Mouse (Mus musculus) midbrain, embryonic 16.5 days (tissue): Measurements from ENCODE around the gene Tnni1. TPM values are rescaled to one million over a fixed set of nuclear protein-coding genes. Genes with fewer than 3 reads are reported as not detected.

ENCODE experiments used
- ATAC-seq: fragments of 200-750 bp; cut with Nextera tagmentation; 2 replicates; pipeline ENCODE4 v1.8.0; 2017; ENCODE audit warnings: moderate TSS enrichment
- H3K27ac ChIP-seq: fragments of 300-500 bp; sonication (generic); 2 replicates; pipeline ENCODE4 v1.5.1; 2014; ENCODE audit warnings: mild to moderate bottlenecking, low read length, mixed read lengths
- H3K27me3 ChIP-seq: fragments of 300-500 bp; sonication (generic); 2 replicates; pipeline ENCODE4 v1.6.1; 2014; ENCODE audit warnings: low read depth, low read length, mixed read lengths; ENCODE audit not compliant: control insufficient read depth, insufficient read depth
- H3K36me3 ChIP-seq: fragments of 300-500 bp; sonication (generic); 2 replicates; pipeline ENCODE4 v1.6.1; 2014; ENCODE audit warnings: mild to moderate bottlenecking, low read length, moderate library complexity, mixed read lengths; ENCODE audit not compliant: control insufficient read depth, insufficient read depth
- H3K4me1 ChIP-seq: fragments of 300-500 bp; sonication (generic); 2 replicates; pipeline ENCODE4 v1.6.1; 2014; ENCODE audit warnings: mild to moderate bottlenecking, low read length, mixed read lengths; ENCODE audit not compliant: control insufficient read depth, insufficient read depth
- H3K4me2 ChIP-seq: fragments of 300-500 bp; sonication (generic); 2 replicates; pipeline ENCODE4 v1.6.1; 2014; ENCODE audit warnings: mild to moderate bottlenecking, low read length, mixed read lengths
- H3K4me3 ChIP-seq: fragments of 300-500 bp; sonication (generic); 2 replicates; pipeline ENCODE4 v1.5.1; 2014; ENCODE audit warnings: low read depth, mild to moderate bottlenecking, low read length, moderate library complexity, mixed read lengths
- H3K9ac ChIP-seq: fragments of 300-500 bp; sonication (generic); 2 replicates; pipeline ENCODE4 v1.6.1; 2014; ENCODE audit warnings: low read depth, low read length, mixed read lengths
- H3K9me3 ChIP-seq: fragments of 300-500 bp; sonication (generic); replicated peaks from 2 replicates; pipeline ENCODE4 v1.6.1; 2014; ENCODE audit warnings: mild to moderate bottlenecking, low read length, mixed read lengths; ENCODE audit not compliant: control insufficient read depth, poor library complexity, severe bottlenecking
- WGBS: fragments of 180-500 bp; shearing (Covaris S2); extraction: QIAGEN DNeasy Blood & Tissue Kit; methylation state at CpG from one replicate; pipeline ENCODE4 v1.1.7; 2014; 5-methylcytosine and 5-hydroxymethylcytosine counted together
- polyA plus RNA-seq: library from polyadenylated mRNA; unstranded; fragments of >200 nt; fragmentation: Nextera tagmentation; extraction: Ambion mirVana; gene quantifications from 2 replicates; pipeline ENCODE4 v1.2.1, GENCODE M21; 2015

The Tnni1 gene
- polyA plus RNA-seq, 1 experiment from 2014 or later: 0.35 TPM

GRCm38 (mm10) chr1:135821780-135822179 is 42.5 kb downstream of the Tnni1 start:
- no peak overlapping the region for H3K4me2 ChIP-seq
- no peaks in the 10 kb centered on the region for H3K9me3 ChIP-seq
- peaks cover 27% of the 10 kb centered on the region for H3K27me3 ChIP-seq
- 80% methylated on average over 7 of the region's 7 CpGs for WGBS
- no peak overlapping the region for H3K4me3 ChIP-seq
- peaks cover 10% of the 10 kb centered on the region; the same call in 1 of the 2 replicates for H3K4me1 ChIP-seq
- H3K9ac ChIP-seq: no peak overlapping the region
- H3K36me3 ChIP-seq: no peaks in the 10 kb centered on the region
- no peak overlapping the region for H3K27ac ChIP-seq
- ATAC-seq: no peak

- no peaks in the 10 kb centered on the region for H3K9me3 ChIP-seq
- no peak overlapping the region for H3K4me3 ChIP-seq
- no peaks in the 10 kb centered on the region for H3K36me3 ChIP-seq
- H3K27ac ChIP-seq: no peak overlapping the region
- no peaks in the 10 kb centered on the region for H3K27me3 ChIP-seq
- H3K4me2 ChIP-seq: no peak overlapping the region
- no peak for ATAC-seq
- WGBS: 20% methylated on average over 1 of the region's 1 CpGs
- H3K9ac ChIP-seq: no peak overlapping the region
- no peaks in the 10 kb centered on the region for H3K4me1 ChIP-seq
Observed at GRCm38 (mm10) chr1:135828918-135829317, 49.7 kb downstream of the Tnni1 start.

DNA sequence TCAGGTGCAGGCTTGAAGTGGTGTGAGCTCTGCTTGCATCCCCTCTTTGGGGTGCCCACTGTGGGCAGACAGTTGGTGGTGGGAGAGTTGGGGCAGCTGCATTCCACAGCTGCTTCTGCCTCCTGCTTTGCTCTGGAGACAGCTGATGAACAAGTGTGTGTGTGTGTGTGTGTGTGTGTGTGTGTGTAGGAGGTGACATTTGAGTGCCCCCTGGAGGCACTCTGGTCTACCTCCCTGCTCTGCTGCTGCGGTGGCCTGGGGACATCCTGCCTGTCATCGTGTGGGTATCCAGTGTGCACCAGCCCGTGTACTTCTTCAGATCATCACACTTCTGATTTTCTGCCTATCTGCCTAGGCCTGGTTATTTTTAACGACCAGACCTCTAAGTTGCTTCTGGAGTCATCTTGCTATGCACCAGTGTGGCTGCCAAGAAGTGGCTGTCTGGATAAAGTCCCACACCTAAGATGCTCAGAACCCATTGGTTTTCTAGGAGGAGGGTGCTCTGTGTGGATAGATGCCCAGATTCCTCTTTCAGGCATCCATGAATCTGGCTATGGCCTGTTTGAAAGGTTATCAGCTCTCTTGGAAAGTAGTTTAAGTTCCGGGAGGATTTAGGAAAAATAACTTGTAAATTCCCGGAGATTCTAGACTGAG is 55.1 kb downstream of the Tnni1 start:
- ATAC-seq: no peak
- no peak overlapping the region for H3K4me2 ChIP-seq
- H3K9me3 ChIP-seq: no peaks in the 10 kb centered on the region
- no peaks in the 10 kb centered on the region for H3K27me3 ChIP-seq
- H3K27ac ChIP-seq: no peak overlapping the region
- no peak overlapping the region for H3K9ac ChIP-seq
- 74% methylated on average over 6 of the region's 6 CpGs for WGBS
- no peak overlapping the region for H3K4me3 ChIP-seq
- H3K36me3 ChIP-seq: no peaks in the 10 kb centered on the region
- H3K4me1 ChIP-seq: no peaks in the 10 kb centered on the region

DNA sequence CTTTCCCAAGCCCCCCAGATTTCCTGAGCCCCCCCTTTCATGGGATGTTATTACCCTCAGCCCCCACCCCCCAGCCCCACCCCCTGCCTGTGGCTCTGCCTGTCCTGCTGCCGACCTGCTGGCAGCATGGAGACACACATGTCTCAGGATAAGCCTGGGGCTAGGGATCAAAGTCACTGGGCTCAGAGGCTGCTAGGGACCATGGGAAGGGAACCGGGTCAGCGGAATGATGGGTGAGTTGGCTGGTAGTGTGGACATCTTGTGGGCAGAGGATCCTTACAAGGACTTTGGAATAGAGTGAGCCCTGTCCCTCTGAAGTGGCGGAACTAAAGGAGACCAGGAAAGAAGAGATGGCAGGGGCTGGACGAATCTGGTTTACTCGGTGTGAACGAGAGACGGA is 55.7 kb downstream of the Tnni1 start:
- ATAC-seq: no peak
- Histone ChIP-seq H3K4me2 (no peak overlapping the region), H3K27me3 (no peaks in the 10 kb centered on the region), H3K9me3 (no peaks in the 10 kb centered on the region), H3K4me3 (no peak overlapping the region), H3K36me3 (no peaks in the 10 kb centered on the region), H3K4me1 (no peaks in the 10 kb centered on the region), H3K9ac (no peak overlapping the region), H3K27ac (no peak overlapping the region)
- WGBS: 82% methylated on average over 8 of the region's 8 CpGs

DNA sequence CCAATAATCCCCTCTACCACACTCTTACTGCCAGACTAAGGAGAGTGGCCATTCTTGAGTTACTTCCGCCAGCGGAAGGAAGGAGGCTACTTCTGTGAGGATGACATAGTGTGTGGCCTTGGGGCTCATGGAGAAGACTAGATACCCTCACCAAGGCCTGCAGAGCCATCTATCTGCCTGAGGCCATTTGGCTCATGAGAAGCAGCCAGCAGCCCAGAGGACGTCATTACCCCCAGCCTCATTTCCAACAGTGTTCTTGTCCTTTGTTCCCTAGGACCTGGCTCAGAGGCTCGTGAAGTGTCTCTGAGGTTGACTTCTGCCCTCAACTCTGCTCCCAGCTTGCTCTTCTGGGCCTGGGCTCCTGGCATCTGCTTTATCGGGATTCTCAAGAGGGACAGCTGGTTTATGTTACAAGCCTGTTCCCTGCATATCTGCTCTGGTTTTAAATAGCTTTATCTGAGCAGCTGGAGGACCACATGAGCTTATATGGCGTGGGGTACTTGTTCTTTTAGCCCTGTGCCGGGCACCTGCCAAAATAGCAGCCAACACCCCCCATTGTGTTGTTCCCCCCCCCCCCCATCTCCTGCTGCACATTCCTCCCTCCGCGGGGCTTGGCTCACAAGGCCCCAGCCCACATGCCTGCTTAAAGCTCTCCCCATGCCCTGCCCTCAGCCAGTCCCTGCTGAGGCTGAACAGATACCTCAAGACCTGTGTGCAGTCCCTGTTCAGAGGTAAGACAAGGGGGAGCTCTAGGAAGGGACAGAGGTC is 56.7 kb downstream of the Tnni1 start, which contains the start of gene Tnnt2:
Gene Tnnt2, plus strand, starts transcription at position 639 of the 768 bp plus-strand sequence.
- H3K9ac ChIP-seq: no peak within 1 kb of the TSS
- H3K4me2 ChIP-seq: no peak within 1 kb of the TSS
- no peak for ATAC-seq
- H3K9me3 ChIP-seq: no peaks in the 10 kb centered on the region
- H3K4me1 ChIP-seq: no peaks in the 10 kb centered on the region
- no peak within 1 kb of the TSS for H3K4me3 ChIP-seq
- no peaks in the 10 kb centered on the region for H3K36me3 ChIP-seq
- H3K27me3 ChIP-seq: no peaks in the 10 kb centered on the region
- H3K27ac ChIP-seq: no peak within 1 kb of the TSS
- 54% methylated on average over 9 of the region's 9 CpGs for WGBS

- H3K36me3 ChIP-seq: no peaks in the 10 kb centered on the region
- H3K9ac ChIP-seq: no peak overlapping the region
- H3K4me2 ChIP-seq: no peak overlapping the region
- WGBS: 74% methylated on average over 4 of the region's 4 CpGs
- H3K9me3 ChIP-seq: no peaks in the 10 kb centered on the region
- H3K4me3 ChIP-seq: no peak overlapping the region
- no peaks in the 10 kb centered on the region for H3K4me1 ChIP-seq
- H3K27me3 ChIP-seq: no peaks in the 10 kb centered on the region
- no peak for ATAC-seq
- no peak overlapping the region for H3K27ac ChIP-seq
Observed at GRCm38 (mm10) chr1:135838626-135839025, 59.4 kb downstream of the Tnni1 start.

DNA sequence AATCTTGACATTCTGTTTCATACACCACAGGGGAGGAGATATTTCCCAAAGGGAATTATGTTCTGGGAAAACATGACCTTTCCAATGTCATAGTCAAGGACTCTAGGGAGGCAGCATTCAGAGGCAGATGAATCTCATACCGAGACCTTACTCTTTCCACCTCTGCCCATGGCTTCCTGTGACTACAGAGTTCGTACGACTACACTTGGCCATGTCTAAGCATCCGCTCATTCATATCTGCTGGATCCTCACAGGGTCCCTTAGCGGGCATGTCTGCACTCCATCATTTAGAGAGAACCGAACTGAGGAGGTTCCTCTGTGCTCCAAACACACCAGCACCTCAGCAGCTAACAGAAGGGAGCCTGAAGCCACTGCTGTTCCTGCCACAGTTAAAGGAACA is 59.8 kb downstream of the Tnni1 start:
- H3K27ac ChIP-seq: no peak overlapping the region
- no peak overlapping the region for H3K4me3 ChIP-seq
- H3K4me1 ChIP-seq: no peaks in the 10 kb centered on the region
- no peaks in the 10 kb centered on the region for H3K9me3 ChIP-seq
- WGBS: 89% methylated on average over 6 of the region's 6 CpGs
- no peaks in the 10 kb centered on the region for H3K27me3 ChIP-seq
- H3K9ac ChIP-seq: no peak overlapping the region
- no peak overlapping the region for H3K4me2 ChIP-seq
- ATAC-seq: no peak
- H3K36me3 ChIP-seq: no peaks in the 10 kb centered on the region

- WGBS: 72% methylated on average over 15 of the region's 15 CpGs
- no peak overlapping the region for H3K4me2 ChIP-seq
Observed at GRCm38 (mm10) chr1:135840675-135841395, 61.6 kb downstream of the Tnni1 start.

More at GRCm38 (mm10) chr1:135840675-135841395, 61.6 kb downstream of the Tnni1 start:
- H3K4me3 ChIP-seq: no peak overlapping the region
- no peaks in the 10 kb centered on the region for H3K27me3 ChIP-seq
- no peaks in the 10 kb centered on the region for H3K36me3 ChIP-seq
- no peak for ATAC-seq
- H3K9me3 ChIP-seq: no peaks in the 10 kb centered on the region
- H3K4me1 ChIP-seq: no peaks in the 10 kb centered on the region
- H3K27ac ChIP-seq: no peak overlapping the region
- no peak overlapping the region for H3K9ac ChIP-seq
